Mouse (Mus musculus) E14TG2a.4 (cell line): ENCODE results near the gene Marf1.

Experiments used
- CTCF ChIP-seq: conservative IDR thresholded peaks from 2 replicates; pipeline ENCODE4 v1.5.1; 2014; ENCODE audit warnings: low read length
- NANOG ChIP-seq: IDR thresholded peaks from 2 replicates; pipeline ENCODE4 v1.6.1; 2014; ENCODE audit warnings: borderline replicate concordance, low read length, mixed read lengths
- POU5F1 ChIP-seq: IDR thresholded peaks from 2 replicates; pipeline ENCODE4 v1.6.1; 2014; ENCODE audit warnings: low read length, borderline replicate concordance

DNA sequence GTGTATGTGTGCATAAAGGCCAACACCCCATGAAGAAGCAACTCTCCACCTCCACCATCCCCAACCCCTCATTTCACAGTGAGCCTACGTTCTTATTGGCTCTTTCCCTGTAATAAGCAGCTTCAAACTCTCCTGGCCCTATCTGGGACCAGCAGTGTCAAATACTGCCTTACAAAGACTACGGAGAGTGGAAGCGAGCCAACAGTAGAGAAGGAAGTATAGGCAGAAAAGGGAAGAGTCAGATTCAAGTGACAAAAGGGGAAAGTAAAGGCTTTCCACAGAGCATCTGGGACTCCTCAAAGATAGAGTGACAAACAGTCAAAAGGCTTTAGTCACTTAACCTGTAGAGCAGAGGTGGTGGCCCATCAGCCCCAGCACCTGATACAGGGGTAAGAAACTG lies 50.4 kb downstream of the Marf1 start:
- TF ChIP-seq CTCF (no peak), POU5F1 (no peak), NANOG (no peak)
